Mouse (Mus musculus) spleen, adult 2 months (tissue): Measurements from ENCODE around the gene Chchd3.

Experiments used
- CTCF ChIP-seq: fragments of 200-500 bp; IDR thresholded peaks from 2 replicates; pipeline ENCODE4 v1.5.1; 2011; ENCODE audit warnings: mild to moderate bottlenecking, inconsistent platforms; ENCODE audit not compliant: insufficient read depth, insufficient read length, insufficient replicate concordance; ENCODE audit errors: extremely low read depth
- POLR2A ChIP-seq: fragments of 200-500 bp; IDR thresholded peaks from 2 replicates; pipeline ENCODE4 v1.6.1; 2011; ENCODE audit warnings: low read depth, low read length, inconsistent platforms

GRCm38 (mm10) chr6:32878586-32878985 lies 181.5 kb downstream of the Chchd3 start:
- TF ChIP-seq CTCF (no peak), POLR2A (no peak)
